Mouse (Mus musculus): ENCODE measurements around the gene Nos1ap.

The Nos1ap gene

GRCm38 (mm10) chr1:170459896-170460602 is 129.6 kb downstream of the Nos1ap start:
- DNase-seq (ENCODE audit: low spot score in 2 of 2), result no peak

- no peak for DNase-seq (ENCODE audit: low spot score in 2 of 2)
Observed at GRCm38 (mm10) chr1:170457673-170458072, 132.0 kb downstream of the Nos1ap start.

- no peak for DNase-seq (ENCODE audit: low spot score in 2 of 2)
Observed at GRCm38 (mm10) chr1:170455910-170456700, 133.6 kb downstream of the Nos1ap start.

GRCm38 (mm10) chr1:170455387-170455786 is 134.3 kb downstream of the Nos1ap start:
- no peak for DNase-seq (ENCODE audit: low spot score in 2 of 2)

- DNase-seq (ENCODE audit: low spot score in 2 of 2), result no peak
Observed at GRCm38 (mm10) chr1:170453455-170453854, 136.2 kb downstream of the Nos1ap start.

GRCm38 (mm10) chr1:170448244-170448643 is 141.4 kb downstream of the Nos1ap start:
- no peak for DNase-seq (ENCODE audit: low spot score in 2 of 2)

GRCm38 (mm10) chr1:170445458-170445857 is 144.2 kb downstream of the Nos1ap start:
- DNase-seq (ENCODE audit: low spot score in 2 of 2), result no peak

- DNase-seq (ENCODE audit: low spot score in 2 of 2), result no peak
Observed at GRCm38 (mm10) chr1:170440367-170440766, 149.3 kb downstream of the Nos1ap start.

- DNase-seq (ENCODE audit: low spot score in 2 of 2), result no peak
Observed at GRCm38 (mm10) chr1:170438471-170439151, 151.1 kb downstream of the Nos1ap start.

GRCm38 (mm10) chr1:170434146-170434545 is 155.5 kb downstream of the Nos1ap start:
- DNase-seq (ENCODE audit: low spot score in 2 of 2), result no peak

GRCm38 (mm10) chr1:170433661-170434060 is 156.0 kb downstream of the Nos1ap start:
- no peak for DNase-seq (ENCODE audit: low spot score in 2 of 2)

GRCm38 (mm10) chr1:170432288-170432687 is 157.4 kb downstream of the Nos1ap start:
- no peak for DNase-seq (ENCODE audit: low spot score in 2 of 2)

- no peak for DNase-seq (ENCODE audit: low spot score in 2 of 2)
Observed at GRCm38 (mm10) chr1:170431312-170431711, 158.3 kb downstream of the Nos1ap start.

- no peak for DNase-seq (ENCODE audit: low spot score in 2 of 2)
Observed at GRCm38 (mm10) chr1:170430660-170431059, 159.0 kb downstream of the Nos1ap start.

- DNase-seq (ENCODE audit: low spot score in 2 of 2), result no peak
Observed at GRCm38 (mm10) chr1:170429656-170430055, 160.0 kb downstream of the Nos1ap start.

GRCm38 (mm10) chr1:170428141-170428540 is 161.5 kb downstream of the Nos1ap start:
- DNase-seq (ENCODE audit: low spot score in 2 of 2), result no peak

GRCm38 (mm10) chr1:170424258-170424889 is 165.3 kb downstream of the Nos1ap start:
- no peak for DNase-seq (ENCODE audit: low spot score in 2 of 2)

GRCm38 (mm10) chr1:170423048-170423447 is 166.6 kb downstream of the Nos1ap start:
- DNase-seq (ENCODE audit: low spot score in 2 of 2), result no peak

GRCm38 (mm10) chr1:170422188-170422587 is 167.5 kb downstream of the Nos1ap start:
- DNase-seq (ENCODE audit: low spot score in 2 of 2), result no peak

GRCm38 (mm10) chr1:170419961-170420360 is 169.7 kb downstream of the Nos1ap start:
- DNase-seq (ENCODE audit: low spot score in 2 of 2), result no peak

- DNase-seq (ENCODE audit: low spot score in 2 of 2), result no peak
Observed at GRCm38 (mm10) chr1:170418131-170418530, 171.5 kb downstream of the Nos1ap start.

- DNase-seq (ENCODE audit: low spot score in 2 of 2), result no peak
Observed at GRCm38 (mm10) chr1:170416967-170417366, 172.7 kb downstream of the Nos1ap start.

All from right cerebral cortex, adult 2 months (tissue).